Mouse (Mus musculus): Measurements from ENCODE around the gene Btrc. TPM values are rescaled to one million over a fixed set of nuclear protein-coding genes. Genes with fewer than 3 reads are reported as not detected.

The Btrc gene
- polyA plus RNA-seq, 1 experiment from 2014 or later = 55.4 TPM

DNA sequence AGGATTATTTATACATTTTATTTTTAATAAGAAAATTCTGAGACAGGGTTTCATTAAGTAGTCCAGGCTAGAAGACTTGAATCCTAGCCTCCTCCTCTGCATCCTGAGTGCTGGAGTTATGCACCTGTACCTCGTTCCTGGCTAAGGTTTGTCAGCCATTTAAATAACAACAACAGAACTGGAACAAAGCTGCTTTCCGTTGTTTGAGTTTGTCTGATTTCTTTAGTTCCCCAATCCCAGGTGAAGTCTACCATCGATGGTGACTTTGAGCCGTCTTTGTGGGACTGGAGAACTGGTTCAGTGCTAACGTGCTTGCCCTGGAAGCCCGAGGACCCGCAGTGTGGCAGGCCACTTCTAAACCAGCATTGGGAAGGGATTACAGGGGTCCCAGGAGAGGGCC lies 93.4 kb downstream of the Btrc start:
- 86% methylated on average over 7 of the region's 7 CpGs for WGBS
- peaks cover 2% of the 10 kb centered on the region; the same call in 1 of the 2 replicates for H3K36me3 ChIP-seq (replicated peaks)
- no peaks in the 10 kb centered on the region for H3K9me3 ChIP-seq
- no peak for DNase-seq (ENCODE audit: low spot score)
- H3K4me3 ChIP-seq = no peak overlapping the region
- H3K27ac ChIP-seq (replicated peaks) = no peak overlapping the region
- peaks cover 27% of the 10 kb centered on the region for H3K4me1 ChIP-seq
- peaks cover 68% of the 10 kb centered on the region for H3K27me3 ChIP-seq (replicated peaks; ENCODE audit: low read depth, poor library complexity, severe bottlenecking)

DNA sequence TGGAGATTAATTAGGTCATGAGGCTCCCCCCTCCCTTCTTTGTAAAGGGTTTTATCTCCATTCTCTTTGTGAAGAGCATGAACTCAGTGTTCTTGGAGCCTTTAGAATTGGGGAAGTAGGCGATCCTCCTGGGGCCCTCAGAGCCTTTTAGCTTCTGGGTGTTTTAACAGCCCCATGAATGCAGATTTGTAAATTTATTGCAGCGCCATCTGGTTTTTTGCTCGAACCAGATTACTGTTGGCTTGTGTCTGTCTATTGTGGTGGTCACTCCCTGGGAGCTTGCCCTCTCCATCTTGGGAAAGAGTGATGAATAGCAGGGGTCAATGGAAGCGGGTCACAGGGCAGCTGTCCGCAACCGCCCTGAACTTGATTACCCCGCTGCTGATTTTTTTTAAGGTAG lies 95.2 kb downstream of the Btrc start:
- H3K4me1 ChIP-seq = peaks cover 27% of the 10 kb centered on the region
- peak; percentile 26 for DNase-seq (ENCODE audit: low spot score)
- H3K27ac ChIP-seq (replicated peaks) = no peak overlapping the region
- H3K4me3 ChIP-seq = no peak overlapping the region
- no peaks in the 10 kb centered on the region for H3K9me3 ChIP-seq
- 21% methylated on average over 7 of the region's 7 CpGs for WGBS
- peaks cover 83% of the 10 kb centered on the region for H3K27me3 ChIP-seq (replicated peaks; ENCODE audit: low read depth, poor library complexity, severe bottlenecking)
- H3K36me3 ChIP-seq (replicated peaks) = peaks cover 2% of the 10 kb centered on the region; the same call in 1 of the 2 replicates

DNA sequence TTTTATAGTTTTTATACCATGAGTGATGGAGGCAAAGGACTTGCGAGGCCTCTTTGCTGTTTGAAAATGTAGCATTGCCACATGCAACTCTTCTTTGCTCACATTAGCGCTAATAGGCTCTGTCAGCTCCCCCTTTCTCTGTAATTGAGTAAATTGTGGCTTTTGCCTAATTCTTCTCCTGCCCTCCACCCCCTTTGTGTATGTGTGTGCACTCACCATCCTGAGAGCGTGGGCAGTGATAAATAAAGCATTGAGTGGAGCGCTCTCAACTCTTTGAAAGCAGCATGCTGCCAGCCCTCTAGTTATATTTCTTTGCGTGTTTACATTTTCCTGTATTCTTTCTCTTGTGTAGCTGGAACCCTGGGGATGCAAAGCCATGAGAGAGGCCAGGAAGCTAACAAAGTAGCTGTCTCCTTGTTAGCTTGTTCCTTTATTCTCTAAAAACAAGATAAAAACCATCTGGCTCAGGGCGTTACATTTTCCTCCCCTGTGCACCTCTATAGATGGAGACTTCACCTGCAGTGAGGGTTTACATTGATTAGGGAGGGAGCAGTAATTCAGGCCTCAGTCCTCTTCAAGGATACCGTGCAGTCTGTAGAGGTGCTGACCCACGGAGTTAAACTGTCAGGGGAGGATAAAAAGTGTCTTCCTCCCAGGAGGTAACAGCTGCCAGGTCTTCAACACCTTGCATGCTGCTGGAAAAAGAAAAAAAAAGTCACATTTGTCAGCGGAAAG lies 96.6 kb downstream of the Btrc start:
- no peaks in the 10 kb centered on the region for H3K9me3 ChIP-seq
- peaks cover 2% of the 10 kb centered on the region; the same call in 1 of the 2 replicates for H3K36me3 ChIP-seq (replicated peaks)
- H3K27ac ChIP-seq (replicated peaks) = no peak overlapping the region
- H3K4me3 ChIP-seq = no peak overlapping the region
- DNase-seq (ENCODE audit: low spot score) = no peak
- WGBS = 48% methylated on average over 9 of the region's 9 CpGs
- H3K27me3 ChIP-seq (replicated peaks; ENCODE audit: low read depth, poor library complexity, severe bottlenecking) = peaks cover 80% of the 10 kb centered on the region
- H3K4me1 ChIP-seq = peaks cover 27% of the 10 kb centered on the region

DNA sequence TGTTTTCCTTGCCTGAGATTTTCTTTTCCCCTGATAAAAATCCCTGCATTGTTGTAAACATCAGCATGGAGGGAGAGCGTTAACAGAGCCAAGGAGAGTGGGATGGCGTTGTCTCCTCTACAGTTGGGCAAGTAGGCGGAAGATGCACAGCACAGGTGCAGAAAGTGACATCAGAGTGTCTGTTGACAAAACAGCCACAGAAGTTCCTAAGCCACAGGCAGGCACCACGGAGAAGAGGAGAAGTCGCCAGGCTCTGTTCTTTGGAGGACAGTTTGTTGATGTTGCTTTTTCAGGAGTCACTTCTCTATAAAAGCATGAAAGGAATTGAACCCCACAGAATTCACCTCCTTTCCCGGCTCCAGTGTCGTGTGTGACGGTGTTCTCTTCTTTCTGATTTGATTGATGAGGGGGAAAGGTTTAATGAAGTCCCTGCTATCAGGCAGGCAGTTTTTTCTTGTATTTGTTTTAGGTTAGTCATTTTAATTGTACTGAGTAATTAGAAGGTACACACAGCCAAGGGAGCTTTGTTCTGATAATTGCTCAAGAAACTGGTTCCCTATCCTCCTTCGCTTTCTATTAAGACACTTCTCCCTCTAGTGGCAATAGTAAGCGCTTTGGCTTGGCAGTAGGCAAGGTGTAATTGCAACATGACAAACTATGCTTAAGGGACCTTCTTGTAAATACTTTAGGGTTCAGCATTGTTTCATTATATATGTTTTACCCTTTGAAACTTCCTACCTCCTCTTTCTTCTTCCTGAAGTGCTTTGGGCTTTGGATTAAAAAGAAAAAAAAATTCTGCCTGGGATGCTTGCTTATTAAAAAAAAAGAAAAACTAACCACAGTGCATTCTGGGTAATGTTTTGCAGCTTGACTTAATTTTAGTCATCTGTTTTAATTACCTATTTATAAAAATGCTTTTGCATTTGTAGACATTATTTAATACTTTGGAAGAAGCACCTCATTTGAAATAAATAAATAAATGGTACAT lies 97.5 kb downstream of the Btrc start:
- peaks cover 74% of the 10 kb centered on the region for H3K27me3 ChIP-seq (replicated peaks; ENCODE audit: low read depth, poor library complexity, severe bottlenecking)
- H3K4me1 ChIP-seq = peaks cover 27% of the 10 kb centered on the region
- peaks cover 1% of the 10 kb centered on the region; the same call in 1 of the 2 replicates for H3K36me3 ChIP-seq (replicated peaks)
- H3K4me3 ChIP-seq = no peak overlapping the region
- DNase-seq (ENCODE audit: low spot score) = no peak
- WGBS = 57% methylated on average over 10 of the region's 10 CpGs
- H3K27ac ChIP-seq (replicated peaks) = no peak overlapping the region
- no peaks in the 10 kb centered on the region for H3K9me3 ChIP-seq

DNA sequence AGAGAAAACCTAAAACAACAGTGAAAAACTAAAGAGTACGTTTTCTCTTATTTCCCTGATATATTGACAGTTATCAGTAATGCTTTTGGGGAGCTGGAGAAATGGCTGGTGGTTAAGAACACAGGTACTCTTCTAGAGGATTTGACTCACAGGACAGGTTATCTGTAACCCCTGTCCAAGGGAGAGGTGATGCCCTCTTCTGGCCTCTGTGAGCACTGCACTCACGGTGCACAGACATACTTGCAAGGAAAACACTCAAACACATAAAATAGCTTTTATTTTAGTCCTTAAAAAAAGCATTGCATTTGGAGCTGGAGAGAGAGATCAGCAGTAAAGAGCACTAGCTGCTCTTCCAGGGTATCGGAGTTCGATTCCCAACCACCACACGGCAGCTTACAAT lies 106.2 kb downstream of the Btrc start:
- Histone ChIP-seq H3K9me3 (no peaks in the 10 kb centered on the region), H3K27me3 (replicated peaks; ENCODE audit: low read depth, poor library complexity, severe bottlenecking) (peaks cover 7% of the 10 kb centered on the region; the same call in 1 of the 2 replicates), H3K27ac (replicated peaks) (no peak overlapping the region), H3K36me3 (replicated peaks) (peaks cover 7% of the 10 kb centered on the region), H3K4me3 (no peak overlapping the region), H3K4me1 (peaks cover 6% of the 10 kb centered on the region)
- WGBS = 96% methylated on average over 5 of the region's 5 CpGs
- DNase-seq (ENCODE audit: low spot score) = no peak

DNA sequence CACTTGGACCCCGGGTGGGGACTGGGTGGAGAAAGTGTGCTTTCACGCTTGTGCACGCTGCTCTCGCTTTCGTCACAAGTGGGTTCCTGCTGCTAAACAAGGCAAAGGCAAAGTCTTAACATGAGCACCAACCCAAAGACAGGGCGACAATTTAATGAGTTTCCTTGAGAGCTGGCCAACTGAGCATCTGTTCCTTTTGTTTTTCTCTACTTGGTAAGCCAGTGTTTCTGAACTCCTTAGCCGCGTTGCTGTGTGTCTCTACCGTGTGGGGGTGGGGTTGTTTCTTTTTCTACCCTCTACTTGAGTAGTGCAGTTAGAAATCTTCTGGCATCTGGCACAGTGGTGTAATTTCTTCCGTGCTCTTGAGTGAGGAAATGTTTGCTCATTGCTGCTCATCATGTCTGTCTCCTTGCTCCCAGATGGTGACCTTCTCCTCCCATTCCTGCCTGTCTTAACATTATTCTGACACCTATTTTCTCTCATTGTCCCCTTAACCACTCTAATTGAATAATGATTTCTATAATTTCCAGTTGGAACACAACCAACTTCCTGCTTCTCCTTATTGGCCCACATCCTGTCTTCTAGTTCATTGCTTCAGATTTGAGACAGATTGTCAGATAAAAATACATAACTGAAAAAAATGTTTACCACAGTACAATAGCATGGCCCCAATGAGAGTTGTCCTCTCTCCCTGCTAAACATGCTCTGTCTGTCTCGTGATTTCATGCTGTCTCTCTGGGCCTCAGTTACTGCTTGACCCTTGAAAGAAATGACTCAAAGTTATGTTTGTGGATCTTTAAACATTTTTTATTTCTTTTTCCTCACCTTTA lies 109.4 kb downstream of the Btrc start:
- no peak for DNase-seq (ENCODE audit: low spot score)
- no peaks in the 10 kb centered on the region for H3K9me3 ChIP-seq
- WGBS = 77% methylated on average over 11 of the region's 11 CpGs
- H3K4me3 ChIP-seq = no peak overlapping the region
- H3K27me3 ChIP-seq (replicated peaks; ENCODE audit: low read depth, poor library complexity, severe bottlenecking) = 0 out of 2 replicates have a peak, but pooled peaks cover 4% of the 10 kb centered on the region
- H3K36me3 ChIP-seq (replicated peaks) = peaks cover 7% of the 10 kb centered on the region
- no peak overlapping the region for H3K27ac ChIP-seq (replicated peaks)
- peaks cover 22% of the 10 kb centered on the region for H3K4me1 ChIP-seq

DNA sequence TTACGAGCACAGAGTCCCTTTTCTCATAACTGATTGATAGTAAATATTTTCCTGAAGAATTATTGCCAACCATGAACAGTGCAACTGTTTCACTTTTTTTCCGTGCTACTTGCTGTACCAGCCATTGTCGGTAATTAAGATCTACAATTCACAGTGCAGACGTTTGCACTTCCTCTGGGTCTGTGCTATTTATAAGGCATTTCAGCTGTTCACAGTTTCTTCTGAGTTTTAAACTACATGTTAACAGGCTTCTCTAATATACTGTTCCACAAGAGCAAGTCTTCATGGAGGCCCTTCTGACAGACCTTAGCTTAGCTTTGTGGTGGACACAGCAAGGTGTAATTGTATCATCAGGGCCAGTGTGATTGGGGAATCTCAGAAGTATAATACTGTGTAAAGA lies 111.2 kb downstream of the Btrc start:
- no peak overlapping the region for H3K4me3 ChIP-seq
- H3K27me3 ChIP-seq (replicated peaks; ENCODE audit: low read depth, poor library complexity, severe bottlenecking) = 0 out of 2 replicates have a peak, but pooled peaks cover 4% of the 10 kb centered on the region
- peaks cover 22% of the 10 kb centered on the region for H3K4me1 ChIP-seq
- no peaks in the 10 kb centered on the region for H3K9me3 ChIP-seq
- H3K36me3 ChIP-seq (replicated peaks) = peaks cover 7% of the 10 kb centered on the region
- no peak overlapping the region for H3K27ac ChIP-seq (replicated peaks)
- no peak for DNase-seq (ENCODE audit: low spot score)
- 84% methylated on average over 4 of the region's 4 CpGs for WGBS

DNA sequence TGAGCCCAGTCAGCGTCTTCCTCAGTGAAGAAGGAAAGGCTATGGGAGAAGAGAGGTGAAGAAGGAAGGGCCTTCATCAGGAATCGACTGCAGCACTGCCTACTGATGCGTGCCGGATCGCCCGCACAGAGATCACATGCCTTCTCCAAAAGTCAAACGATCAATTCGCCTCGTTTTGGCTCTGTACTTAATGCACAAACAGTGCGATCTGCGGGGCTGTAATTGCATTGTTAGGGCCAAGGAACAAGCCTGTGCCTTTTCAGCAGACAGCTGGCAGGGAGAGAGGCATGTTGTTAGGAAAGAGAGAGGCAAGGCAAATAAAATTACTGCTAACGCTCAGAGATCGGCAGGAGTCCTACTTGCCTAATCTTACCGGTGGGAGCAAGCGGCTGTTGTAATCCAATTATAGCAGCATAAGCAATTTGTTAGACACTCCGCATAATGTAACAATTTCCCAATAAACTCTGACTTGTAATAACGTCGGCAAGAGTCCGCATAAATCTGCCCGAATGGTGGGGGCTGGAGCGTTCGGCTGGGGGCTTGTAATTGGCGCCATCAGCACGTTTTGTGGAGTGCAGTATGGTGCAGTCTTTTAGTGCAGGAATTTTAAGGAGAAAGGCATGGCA lies 112.5 kb downstream of the Btrc start:
- DNase-seq (ENCODE audit: low spot score) = peak; percentile 27
- Histone ChIP-seq H3K4me3 (peak overlapping the region; percentile 18; the same call in 1 of the 2 replicates), H3K27me3 (replicated peaks; ENCODE audit: low read depth, poor library complexity, severe bottlenecking) (0 out of 2 replicates have a peak, but pooled peaks cover 4% of the 10 kb centered on the region), H3K4me1 (peaks cover 22% of the 10 kb centered on the region), H3K27ac (replicated peaks) (no peak overlapping the region), H3K36me3 (replicated peaks) (peaks cover 7% of the 10 kb centered on the region), H3K9me3 (no peaks in the 10 kb centered on the region)
- WGBS = 61% methylated on average over 24 of the region's 24 CpGs

DNA sequence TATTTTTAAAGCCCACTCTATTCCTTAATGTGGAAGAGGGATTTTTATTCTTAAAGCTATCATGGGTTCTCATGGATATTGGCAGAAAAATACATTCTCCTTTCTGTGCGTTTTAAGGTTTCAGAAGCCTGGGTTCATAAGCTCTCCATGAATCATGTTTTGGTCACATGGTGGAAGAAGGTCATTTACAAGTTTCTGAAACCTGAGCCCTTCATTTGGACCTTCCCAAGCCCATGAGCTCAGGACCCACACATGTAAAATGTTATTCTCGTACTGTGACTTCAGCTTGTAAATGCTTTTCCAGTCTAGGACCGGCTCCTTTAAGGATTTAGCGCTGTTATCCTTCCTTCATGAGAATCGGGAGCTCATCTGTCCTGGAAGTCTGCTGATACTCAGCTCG lies 116.0 kb downstream of the Btrc start:
- 0 out of 2 replicates have a peak, but pooled peaks cover 4% of the 10 kb centered on the region for H3K27me3 ChIP-seq (replicated peaks; ENCODE audit: low read depth, poor library complexity, severe bottlenecking)
- no peak overlapping the region for H3K4me3 ChIP-seq
- DNase-seq (ENCODE audit: low spot score) = no peak
- peaks cover 16% of the 10 kb centered on the region for H3K4me1 ChIP-seq
- 91% methylated on average over 6 of the region's 6 CpGs for WGBS
- no peaks in the 10 kb centered on the region for H3K36me3 ChIP-seq (replicated peaks)
- H3K9me3 ChIP-seq = no peaks in the 10 kb centered on the region
- H3K27ac ChIP-seq (replicated peaks) = no peak overlapping the region

DNA sequence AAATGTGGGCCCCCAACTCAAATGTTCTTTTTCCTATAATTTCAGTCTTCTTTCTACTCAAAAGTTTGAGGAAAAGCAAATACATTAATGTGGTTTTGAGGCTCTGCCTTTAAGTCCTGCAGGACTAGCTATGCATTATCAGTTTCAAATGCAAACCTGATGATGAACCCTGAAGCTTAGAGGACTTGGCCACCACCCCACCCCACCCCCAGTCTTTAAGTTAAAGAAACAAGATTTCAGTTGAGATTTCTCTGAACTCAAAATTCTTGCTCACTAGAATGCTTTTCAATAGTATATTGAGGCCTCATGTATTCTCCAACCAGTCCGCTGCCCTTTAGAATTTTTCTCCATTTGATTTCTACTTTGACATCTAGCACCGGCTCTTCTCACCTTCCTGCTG lies 117.0 kb downstream of the Btrc start:
- 89% methylated on average over 2 of the region's 2 CpGs for WGBS
- H3K4me1 ChIP-seq = peaks cover 14% of the 10 kb centered on the region
- H3K4me3 ChIP-seq = no peak overlapping the region
- no peaks in the 10 kb centered on the region for H3K9me3 ChIP-seq
- H3K36me3 ChIP-seq (replicated peaks) = no peaks in the 10 kb centered on the region
- no peak for DNase-seq (ENCODE audit: low spot score)
- 0 out of 2 replicates have a peak, but pooled peaks cover 3% of the 10 kb centered on the region for H3K27me3 ChIP-seq (replicated peaks; ENCODE audit: low read depth, poor library complexity, severe bottlenecking)
- H3K27ac ChIP-seq (replicated peaks) = no peak overlapping the region

DNA sequence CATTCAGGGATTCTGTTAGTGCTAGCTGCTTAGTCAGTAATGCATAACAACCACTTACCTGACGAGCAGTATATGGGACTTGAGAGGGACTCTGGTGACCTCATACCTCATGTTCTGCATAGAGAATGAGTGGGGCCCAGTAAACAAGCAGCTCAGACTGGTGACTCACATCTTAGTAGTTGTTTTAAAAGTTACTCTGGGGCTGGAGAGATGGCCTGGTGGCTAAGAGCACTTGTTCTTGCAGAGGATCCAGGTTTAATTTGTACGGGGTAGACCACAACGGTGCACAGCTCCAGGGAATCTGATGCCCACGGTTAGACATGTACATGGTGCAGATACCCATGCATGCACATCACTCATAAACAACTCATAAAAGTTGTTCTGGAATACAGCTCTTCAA lies 117.4 kb downstream of the Btrc start:
- H3K4me1 ChIP-seq = peaks cover 9% of the 10 kb centered on the region

More for the DNA sequence above, 117.4 kb downstream of the Btrc start:
- no peaks in the 10 kb centered on the region for H3K36me3 ChIP-seq (replicated peaks)
- H3K9me3 ChIP-seq = no peaks in the 10 kb centered on the region
- no peak for DNase-seq (ENCODE audit: low spot score)
- H3K27ac ChIP-seq (replicated peaks) = no peak overlapping the region
- H3K27me3 ChIP-seq (replicated peaks; ENCODE audit: low read depth, poor library complexity, severe bottlenecking) = no peaks in the 10 kb centered on the region
- no peak overlapping the region for H3K4me3 ChIP-seq
- WGBS = 91% methylated on average over 4 of the region's 4 CpGs

Data from embryonic facial prominence, embryonic 10.5 days (tissue).